Mouse (Mus musculus) kidney, adult 2 months (tissue): ENCODE measurements at regions not wholly inside any gene's neighbourhood (a gene's known extent, or its start where the extent isn't known, plus 50 kb on each side); places are given as distances from the start of the nearest gene placed in this dataset.

Experiments
- DNase-seq: peaks from one replicate; pipeline ENCODE4 v3.0.0; 2021
- H3K27ac ChIP-seq: fragments of 200-500 bp; 2 replicates; pipeline ENCODE4 v1.5.1; 2012; ENCODE audit warnings: low read depth, low read length, control low read depth, inconsistent platforms; ENCODE audit not compliant: insufficient read depth
- H3K27me3 ChIP-seq: fragments of 200-500 bp; replicated peaks from 2 replicates; pipeline ENCODE4 v1.6.1; 2012; ENCODE audit warnings: mild to moderate bottlenecking, moderate library complexity, low read length, inconsistent platforms; ENCODE audit not compliant: control insufficient read depth, insufficient read depth
- H3K36me3 ChIP-seq: fragments of 200-500 bp; 2 replicates; pipeline ENCODE4 v1.6.1; 2012; ENCODE audit warnings: mild to moderate bottlenecking, moderate library complexity, low read length, inconsistent platforms; ENCODE audit not compliant: control insufficient read depth, insufficient read depth
- H3K4me1 ChIP-seq: fragments of 200-500 bp; 2 replicates; pipeline ENCODE4 v1.6.1; 2011; ENCODE audit warnings: low read length; ENCODE audit not compliant: control insufficient read depth, insufficient read depth
- H3K4me3 ChIP-seq: fragments of 200-500 bp; 2 replicates; pipeline ENCODE4 v1.5.1; 2011; ENCODE audit warnings: mild to moderate bottlenecking, low read depth, low read length, control low read depth; ENCODE audit not compliant: insufficient read depth
- CTCF ChIP-seq: fragments of 200-500 bp; conservative IDR thresholded peaks from 2 replicates; pipeline ENCODE4 v1.5.1; 2011; ENCODE audit warnings: low read depth, mild to moderate bottlenecking, control low read depth, low read length, moderate library complexity, mixed read lengths; ENCODE audit not compliant: insufficient read depth, insufficient read length
- POLR2A ChIP-seq: fragments of 200-500 bp; IDR thresholded peaks from one replicate; pipeline ENCODE4 v1.6.1; 2011; ENCODE audit warnings: low read depth, low read length, control low read depth
- WGBS: fragments of 180-500 bp; shearing (Covaris S2); methylation state at CpG from one replicate; pipeline ENCODE4 v1.1.7; 2018; 5-methylcytosine and 5-hydroxymethylcytosine counted together

- Histone ChIP-seq H3K27ac (no peak overlapping the region), H3K27me3 (no peaks in the 10 kb centered on the region), H3K36me3 (no peaks in the 10 kb centered on the region), H3K4me1 (no peaks in the 10 kb centered on the region), H3K4me3 (no peak overlapping the region)
- DNase-seq, result no peak
- no peak for TF ChIP-seq POLR2A
- no peak for TF ChIP-seq CTCF
- 44% methylated on average over 29 of the region's 29 CpGs for WGBS
Observed at GRCm38 (mm10) chr14:59075845-59076745, 66.6 kb downstream of the 1700129C05Rik start.

GRCm38 (mm10) chr14:59072323-59073039 is 70.2 kb downstream of the 1700129C05Rik start:
- H3K36me3 ChIP-seq, result no peaks in the 10 kb centered on the region
- WGBS, result 58% methylated on average over 7 of the region's 7 CpGs
- H3K4me3 ChIP-seq, result no peak overlapping the region
- no peaks in the 10 kb centered on the region for H3K27me3 ChIP-seq
- no peaks in the 10 kb centered on the region for H3K4me1 ChIP-seq
- peak; percentile 56 for DNase-seq
- no peak overlapping the region for H3K27ac ChIP-seq
- no peak for TF ChIP-seq CTCF
- no peak for TF ChIP-seq POLR2A

GRCm38 (mm10) chr14:59070056-59070455 is 72.6 kb downstream of the 1700129C05Rik start:
- 84% methylated on average over 2 of the region's 2 CpGs for WGBS
- Histone ChIP-seq H3K27me3 (no peaks in the 10 kb centered on the region), H3K27ac (no peak overlapping the region), H3K4me1 (no peaks in the 10 kb centered on the region), H3K4me3 (no peak overlapping the region), H3K36me3 (no peaks in the 10 kb centered on the region)
- no peak for DNase-seq
- TF ChIP-seq CTCF (no peak), POLR2A (no peak)

GRCm38 (mm10) chr14:59066456-59067220 is 76.1 kb downstream of the 1700129C05Rik start:
- WGBS, result 71% methylated on average over 8 of the region's 8 CpGs

GRCm38 (mm10) chr14:59063221-59063620 is 79.5 kb downstream of the 1700129C05Rik start:
- 79% methylated on average over 3 of the region's 3 CpGs for WGBS
- H3K4me1 ChIP-seq, result no peaks in the 10 kb centered on the region
- H3K27ac ChIP-seq, result no peak overlapping the region
- no peak for TF ChIP-seq POLR2A
- no peak for TF ChIP-seq CTCF
- H3K36me3 ChIP-seq, result no peaks in the 10 kb centered on the region
- no peak for DNase-seq
- no peak overlapping the region for H3K4me3 ChIP-seq
- no peaks in the 10 kb centered on the region for H3K27me3 ChIP-seq

More at GRCm38 (mm10) chr14:59066456-59067220, 76.1 kb downstream of the 1700129C05Rik start:
- Histone ChIP-seq H3K27me3 (no peaks in the 10 kb centered on the region), H3K27ac (no peak overlapping the region), H3K36me3 (no peaks in the 10 kb centered on the region), H3K4me1 (no peaks in the 10 kb centered on the region), H3K4me3 (no peak overlapping the region)
- DNase-seq, result no peak
- TF ChIP-seq CTCF (no peak), POLR2A (no peak)

- no peak overlapping the region for H3K27ac ChIP-seq
- H3K4me1 ChIP-seq, result no peaks in the 10 kb centered on the region
- H3K36me3 ChIP-seq, result no peaks in the 10 kb centered on the region
- no peak for DNase-seq
- no peak overlapping the region for H3K4me3 ChIP-seq
- TF ChIP-seq POLR2A (no peak), CTCF (no peak)
- no peaks in the 10 kb centered on the region for H3K27me3 ChIP-seq
- WGBS, result 92% methylated on average over 3 of the region's 3 CpGs
Observed at GRCm38 (mm10) chr14:59056832-59057231, 85.9 kb downstream of the 1700129C05Rik start.
